Mouse (Mus musculus) G1E (cell line): ENCODE results near the gene Crabp2.

Experiments used
- CTCF ChIP-seq: IDR thresholded peaks from 2 replicates; pipeline ENCODE4 v1.5.1; 2012; ENCODE audit warnings: low read depth, low read length, inconsistent platforms, mixed read lengths
- GATA1 ChIP-seq: IDR thresholded peaks from 2 replicates; pipeline ENCODE4 v1.6.1; 2012; ENCODE audit warnings: borderline replicate concordance, low read length, inconsistent platforms, mixed read lengths
- TAL1 ChIP-seq: conservative IDR thresholded peaks from 2 replicates; pipeline ENCODE4 v1.6.1; 2012; ENCODE audit warnings: low read depth, low read length, inconsistent platforms, mixed read lengths

GRCm38 (mm10) chr3:87913891-87914290, 34.6 kb upstream of the Crabp2 start:
- TF ChIP-seq TAL1 (no peak), CTCF (no peak), GATA1 (no peak)
